Mouse (Mus musculus) embryonic facial prominence, embryonic 13.5 days (tissue): ENCODE data around the gene Zfp800. TPM values are rescaled to one million over a fixed set of nuclear protein-coding genes. Genes with fewer than 3 reads are reported as not detected.

Experiments used
- ATAC-seq: fragments of 200-750 bp; cut with Nextera tagmentation; 2 replicates; pipeline ENCODE4 v1.8.0; 2017; ENCODE audit warnings: low read depth; ENCODE audit not compliant: insufficient number of reproducible peaks, insufficient read depth, low FRiP score, low TSS enrichment
- H3K27ac ChIP-seq: fragments of 300-500 bp; sonication (generic); 2 replicates; pipeline ENCODE4 v1.5.1; 2015; ENCODE audit warnings: moderate library complexity, mild to moderate bottlenecking, inconsistent platforms
- H3K27me3 ChIP-seq: fragments of 300-500 bp; sonication (generic); 2 replicates; pipeline ENCODE4 v1.6.1; 2015; ENCODE audit warnings: mild to moderate bottlenecking, inconsistent platforms
- H3K36me3 ChIP-seq: fragments of 300-500 bp; sonication (generic); 2 replicates; pipeline ENCODE4 v1.6.1; 2015; ENCODE audit warnings: mild to moderate bottlenecking, inconsistent platforms
- H3K4me1 ChIP-seq: fragments of 300-500 bp; sonication (generic); 2 replicates; pipeline ENCODE4 v1.6.1; 2015; ENCODE audit warnings: inconsistent platforms
- H3K4me2 ChIP-seq: fragments of 300-500 bp; sonication (generic); 2 replicates; pipeline ENCODE4 v1.6.1; 2015; ENCODE audit warnings: moderate library complexity, mild to moderate bottlenecking, inconsistent platforms
- H3K4me3 ChIP-seq: fragments of 300-500 bp; sonication (generic); 2 replicates; pipeline ENCODE4 v1.5.1; 2015; ENCODE audit warnings: mild to moderate bottlenecking, inconsistent platforms
- H3K9ac ChIP-seq: fragments of 300-500 bp; sonication (generic); 2 replicates; pipeline ENCODE4 v1.6.1; 2015; ENCODE audit warnings: mild to moderate bottlenecking, inconsistent platforms
- H3K9me3 ChIP-seq: fragments of 300-500 bp; sonication (generic); 2 replicates; pipeline ENCODE4 v1.6.1; 2016; ENCODE audit warnings: inconsistent platforms
- WGBS: fragments of 180-500 bp; shearing (Covaris S2); methylation state at CpG from one replicate; pipeline ENCODE4 v1.1.7; 2015; ENCODE audit warnings: mixed read lengths; 5-methylcytosine and 5-hydroxymethylcytosine counted together
- polyA plus RNA-seq: library from polyadenylated mRNA; unstranded; fragments of >200 nt; fragmentation: Nextera tagmentation; extraction: Ambion mirVana; gene quantifications from 2 replicates; pipeline ENCODE4 v1.2.1, GENCODE M21; 2015

Zfp800 gene
- polyA plus RNA-seq, 1 experiment from 2014 or later: 20.4 TPM

GRCm38 (mm10) chr6:28396051-28396852 is 1.6 kb downstream of the Zfp800 start:
- H3K4me3 ChIP-seq: peak overlapping the region; percentile 42
- 21% methylated on average over 15 of the region's 15 CpGs for WGBS
- H3K36me3 ChIP-seq: no peaks in the 10 kb centered on the region
- H3K4me2 ChIP-seq: peak overlapping the region; percentile 74
- no peaks in the 10 kb centered on the region for H3K4me1 ChIP-seq
- no peak overlapping the region for H3K9ac ChIP-seq
- no peak overlapping the region for H3K27ac ChIP-seq
- H3K9me3 ChIP-seq: peaks cover 5% of the 10 kb centered on the region; the same call in 1 of the 2 replicates
- peaks cover 38% of the 10 kb centered on the region for H3K27me3 ChIP-seq
- ATAC-seq: no peak

- Histone ChIP-seq H3K4me2 (no peak overlapping the region), H3K9me3 (no peaks in the 10 kb centered on the region), H3K36me3 (no peaks in the 10 kb centered on the region), H3K4me3 (no peak overlapping the region), H3K9ac (no peak overlapping the region), H3K4me1 (no peaks in the 10 kb centered on the region), H3K27me3 (no peaks in the 10 kb centered on the region), H3K27ac (no peak overlapping the region)
- WGBS: 85% methylated on average over 3 of the region's 3 CpGs
- ATAC-seq: no peak
Measured at GRCm38 (mm10) chr6:28389038-28389437, 8.8 kb downstream of the Zfp800 start.

GRCm38 (mm10) chr6:28385169-28385568 is 12.6 kb downstream of the Zfp800 start:
- ATAC-seq: no peak
- Histone ChIP-seq H3K36me3 (no peaks in the 10 kb centered on the region), H3K4me1 (no peaks in the 10 kb centered on the region), H3K27me3 (no peaks in the 10 kb centered on the region), H3K27ac (no peak overlapping the region), H3K9ac (no peak overlapping the region), H3K4me2 (no peak overlapping the region), H3K9me3 (no peaks in the 10 kb centered on the region), H3K4me3 (no peak overlapping the region)
- 83% methylated on average over 3 of the region's 3 CpGs for WGBS

GRCm38 (mm10) chr6:28381983-28382382 is 15.8 kb downstream of the Zfp800 start:
- ATAC-seq: no peak
- 25% methylated on average over 4 of the region's 4 CpGs for WGBS
- Histone ChIP-seq H3K27ac (no peak overlapping the region), H3K4me2 (no peak overlapping the region), H3K9ac (no peak overlapping the region), H3K4me1 (no peaks in the 10 kb centered on the region), H3K27me3 (no peaks in the 10 kb centered on the region; the same call in 1 of the 2 replicates), H3K9me3 (no peaks in the 10 kb centered on the region), H3K4me3 (no peak overlapping the region), H3K36me3 (no peaks in the 10 kb centered on the region)

GRCm38 (mm10) chr6:28369966-28370683 is 27.7 kb downstream of the Zfp800 start:
- 77% methylated on average over 6 of the region's 6 CpGs for WGBS
- Histone ChIP-seq H3K27ac (no peak overlapping the region), H3K36me3 (no peaks in the 10 kb centered on the region), H3K4me2 (no peak overlapping the region), H3K4me1 (no peaks in the 10 kb centered on the region), H3K9ac (no peak overlapping the region), H3K9me3 (no peaks in the 10 kb centered on the region), H3K4me3 (no peak overlapping the region), H3K27me3 (no peaks in the 10 kb centered on the region; the same call in 1 of the 2 replicates)
- ATAC-seq: no peak

- H3K4me1 ChIP-seq: no peaks in the 10 kb centered on the region
- WGBS: 86% methylated on average over 9 of the region's 9 CpGs
- no peaks in the 10 kb centered on the region for H3K9me3 ChIP-seq
- H3K27ac ChIP-seq: no peak overlapping the region
- H3K4me2 ChIP-seq: no peak overlapping the region
- H3K4me3 ChIP-seq: no peak overlapping the region
- no peak for ATAC-seq
- H3K27me3 ChIP-seq: no peaks in the 10 kb centered on the region; the same call in 1 of the 2 replicates
- H3K36me3 ChIP-seq: no peaks in the 10 kb centered on the region
- no peak overlapping the region for H3K9ac ChIP-seq
Measured at GRCm38 (mm10) chr6:28367575-28367974, 30.2 kb downstream of the Zfp800 start.

GRCm38 (mm10) chr6:28351066-28351465 is 46.7 kb downstream of the Zfp800 start:
- H3K4me1 ChIP-seq: no peaks in the 10 kb centered on the region

GRCm38 (mm10) chr6:28345677-28346076 is 52.1 kb downstream of the Zfp800 start:
- Histone ChIP-seq H3K4me3 (no peak overlapping the region), H3K9ac (no peak overlapping the region), H3K27ac (no peak overlapping the region), H3K4me1 (no peaks in the 10 kb centered on the region), H3K9me3 (no peaks in the 10 kb centered on the region), H3K27me3 (no peaks in the 10 kb centered on the region), H3K36me3 (no peaks in the 10 kb centered on the region), H3K4me2 (no peak overlapping the region)
- no peak for ATAC-seq

More at GRCm38 (mm10) chr6:28351066-28351465, 46.7 kb downstream of the Zfp800 start:
- no peaks in the 10 kb centered on the region for H3K9me3 ChIP-seq
- no peak overlapping the region for H3K4me3 ChIP-seq
- 71% methylated on average over 3 of the region's 3 CpGs for WGBS
- no peak overlapping the region for H3K27ac ChIP-seq
- H3K27me3 ChIP-seq: no peaks in the 10 kb centered on the region
- no peak for ATAC-seq
- H3K9ac ChIP-seq: no peak overlapping the region
- H3K4me2 ChIP-seq: no peak overlapping the region
- no peaks in the 10 kb centered on the region for H3K36me3 ChIP-seq

- H3K9me3 ChIP-seq: no peaks in the 10 kb centered on the region
- ATAC-seq: no peak
- H3K36me3 ChIP-seq: no peaks in the 10 kb centered on the region
- no peaks in the 10 kb centered on the region for H3K4me1 ChIP-seq
- no peak overlapping the region for H3K27ac ChIP-seq
- no peak overlapping the region for H3K4me3 ChIP-seq
- no peak overlapping the region for H3K9ac ChIP-seq
- no peak overlapping the region for H3K4me2 ChIP-seq
- 32% methylated on average over 7 of the region's 7 CpGs for WGBS
- no peaks in the 10 kb centered on the region for H3K27me3 ChIP-seq
Measured at GRCm38 (mm10) chr6:28345181-28345580, 52.6 kb downstream of the Zfp800 start.

- WGBS: 79% methylated on average over 5 of the region's 5 CpGs
- Histone ChIP-seq H3K4me2 (no peak overlapping the region), H3K9ac (no peak overlapping the region), H3K27me3 (no peaks in the 10 kb centered on the region), H3K27ac (no peak overlapping the region), H3K36me3 (no peaks in the 10 kb centered on the region), H3K9me3 (no peaks in the 10 kb centered on the region), H3K4me3 (no peak overlapping the region), H3K4me1 (no peaks in the 10 kb centered on the region)
- ATAC-seq: no peak
Measured at GRCm38 (mm10) chr6:28342863-28343262, 54.9 kb downstream of the Zfp800 start.

- Histone ChIP-seq H3K27me3 (no peaks in the 10 kb centered on the region), H3K9me3 (no peaks in the 10 kb centered on the region), H3K27ac (no peak overlapping the region), H3K4me3 (no peak overlapping the region), H3K9ac (no peak overlapping the region), H3K36me3 (no peaks in the 10 kb centered on the region), H3K4me1 (no peaks in the 10 kb centered on the region), H3K4me2 (no peak overlapping the region)
- 88% methylated on average over 4 of the region's 4 CpGs for WGBS
- no peak for ATAC-seq
Measured at GRCm38 (mm10) chr6:28341174-28341573, 56.6 kb downstream of the Zfp800 start.

- H3K27ac ChIP-seq: no peak overlapping the region
- no peak for ATAC-seq
- no peaks in the 10 kb centered on the region for H3K9me3 ChIP-seq
- no peaks in the 10 kb centered on the region for H3K27me3 ChIP-seq
- no peaks in the 10 kb centered on the region for H3K4me1 ChIP-seq
- 86% methylated on average over 5 of the region's 5 CpGs for WGBS
- H3K4me3 ChIP-seq: no peak overlapping the region
- no peak overlapping the region for H3K9ac ChIP-seq
- no peaks in the 10 kb centered on the region for H3K36me3 ChIP-seq
- no peak overlapping the region for H3K4me2 ChIP-seq
Measured at GRCm38 (mm10) chr6:28339410-28339809, 58.4 kb downstream of the Zfp800 start.
